Mouse (Mus musculus) hindbrain, embryonic 12.5 days (tissue): Measurements from ENCODE around the gene Fgd3. TPM values are rescaled to one million over a fixed set of nuclear protein-coding genes. Genes with fewer than 3 reads are reported as not detected.

Source experiments
- ATAC-seq: fragments of 200-750 bp; cut with Nextera tagmentation; 2 replicates; pipeline ENCODE4 v1.8.0; 2017; ENCODE audit warnings: moderate TSS enrichment; ENCODE audit not compliant: low FRiP score
- H3K27ac ChIP-seq: fragments of 300-500 bp; sonication (generic); 2 replicates; pipeline ENCODE4 v1.5.1; 2016; ENCODE audit warnings: mild to moderate bottlenecking
- H3K27me3 ChIP-seq: fragments of 300-500 bp; sonication (generic); 2 replicates; pipeline ENCODE4 v1.6.1; 2016; ENCODE audit warnings: mild to moderate bottlenecking
- H3K36me3 ChIP-seq: fragments of 300-500 bp; sonication (generic); 2 replicates; pipeline ENCODE4 v1.6.1; 2016; ENCODE audit warnings: mild to moderate bottlenecking
- H3K4me1 ChIP-seq: fragments of 300-500 bp; sonication (generic); 2 replicates; pipeline ENCODE4 v1.6.1; 2016
- H3K4me2 ChIP-seq: fragments of 300-500 bp; sonication (generic); replicated peaks from 2 replicates; pipeline ENCODE4 v1.6.1; 2016; ENCODE audit warnings: mild to moderate bottlenecking
- H3K4me3 ChIP-seq: fragments of 300-500 bp; sonication (generic); 2 replicates; pipeline ENCODE4 v1.5.1; 2016; ENCODE audit warnings: mild to moderate bottlenecking
- H3K9ac ChIP-seq: fragments of 300-500 bp; sonication (generic); 2 replicates; pipeline ENCODE4 v1.6.1; 2016; ENCODE audit warnings: mild to moderate bottlenecking, moderate library complexity
- H3K9me3 ChIP-seq: fragments of 300-500 bp; sonication (generic); replicated peaks from 2 replicates; pipeline ENCODE4 v1.6.1; 2016; ENCODE audit warnings: mild to moderate bottlenecking
- WGBS: fragments of 180-500 bp; shearing (Covaris S2); methylation state at CpG from one replicate; pipeline ENCODE4 v1.1.7; 2016; 5-methylcytosine and 5-hydroxymethylcytosine counted together
- polyA plus RNA-seq: library from polyadenylated mRNA; unstranded; fragments of >200 nt; fragmentation: Nextera tagmentation; extraction: Ambion mirVana; gene quantifications from 2 replicates; pipeline ENCODE4 v1.2.1, GENCODE M21; 2016

The Fgd3 gene
- polyA plus RNA-seq, 1 experiment from 2014 or later, result 1.1 TPM

GRCm38 (mm10) chr13:49353422-49353821 is 33.3 kb upstream of the Fgd3 start:
- H3K36me3 ChIP-seq, result no peaks in the 10 kb centered on the region
- H3K27ac ChIP-seq, result peak overlapping the region; percentile 49; the same call in 1 of the 2 replicates
- H3K9ac ChIP-seq, result no peak overlapping the region
- no peak overlapping the region for H3K4me3 ChIP-seq
- H3K4me2 ChIP-seq, result no peak overlapping the region
- no peaks in the 10 kb centered on the region for H3K9me3 ChIP-seq
- H3K27me3 ChIP-seq, result no peaks in the 10 kb centered on the region
- ATAC-seq, result no peak
- peaks cover 41% of the 10 kb centered on the region for H3K4me1 ChIP-seq

DNA sequence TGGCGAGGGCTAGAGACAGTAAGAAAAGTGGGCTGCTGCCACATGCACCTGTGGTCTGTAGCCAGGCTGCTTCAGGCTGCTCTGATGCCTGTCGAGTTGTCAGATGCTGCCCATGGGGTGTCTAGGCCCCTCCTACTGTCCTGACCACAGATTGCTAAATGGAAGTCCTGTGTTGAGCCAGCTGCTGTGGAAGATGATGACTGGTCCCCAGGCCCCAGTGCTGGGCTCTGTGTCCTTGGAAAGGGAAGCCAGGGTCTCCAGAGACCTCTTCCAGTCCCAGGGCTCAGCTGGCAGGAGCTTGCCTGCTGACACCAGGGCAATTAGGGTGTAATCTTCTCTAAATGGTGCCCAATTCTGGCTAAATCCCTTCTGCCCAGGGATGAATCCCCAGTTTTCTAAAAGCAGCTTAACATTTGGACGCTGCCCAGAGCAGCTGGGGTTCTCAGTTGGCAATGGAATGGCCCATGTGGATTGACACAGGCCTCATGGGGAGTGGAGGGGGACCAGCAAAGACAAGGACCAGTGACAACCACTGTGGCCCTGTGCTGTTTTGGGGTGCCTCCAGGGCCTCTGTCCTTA is 32.6 kb upstream of the Fgd3 start:
- no peaks in the 10 kb centered on the region for H3K36me3 ChIP-seq
- peak; percentile 84 for ATAC-seq

GRCm38 (mm10) chr13:49349836-49350505 is 29.9 kb upstream of the Fgd3 start:
- H3K4me2 ChIP-seq, result no peak overlapping the region
- no peaks in the 10 kb centered on the region for H3K9me3 ChIP-seq
- no peaks in the 10 kb centered on the region for H3K27me3 ChIP-seq
- peaks cover 55% of the 10 kb centered on the region for H3K4me1 ChIP-seq
- H3K36me3 ChIP-seq, result no peaks in the 10 kb centered on the region
- H3K27ac ChIP-seq, result no peak overlapping the region
- WGBS, result 95% methylated on average over 6 of the region's 6 CpGs
- H3K4me3 ChIP-seq, result no peak overlapping the region
- H3K9ac ChIP-seq, result no peak overlapping the region
- no peak for ATAC-seq

More for the DNA sequence above, 32.6 kb upstream of the Fgd3 start:
- no peak overlapping the region for H3K4me2 ChIP-seq
- no peaks in the 10 kb centered on the region for H3K9me3 ChIP-seq
- WGBS, result 44% methylated on average over 3 of the region's 3 CpGs
- no peak overlapping the region for H3K9ac ChIP-seq
- no peaks in the 10 kb centered on the region for H3K27me3 ChIP-seq
- H3K4me3 ChIP-seq, result no peak overlapping the region
- peaks cover 45% of the 10 kb centered on the region for H3K4me1 ChIP-seq
- H3K27ac ChIP-seq, result peak overlapping the region; percentile 49

DNA sequence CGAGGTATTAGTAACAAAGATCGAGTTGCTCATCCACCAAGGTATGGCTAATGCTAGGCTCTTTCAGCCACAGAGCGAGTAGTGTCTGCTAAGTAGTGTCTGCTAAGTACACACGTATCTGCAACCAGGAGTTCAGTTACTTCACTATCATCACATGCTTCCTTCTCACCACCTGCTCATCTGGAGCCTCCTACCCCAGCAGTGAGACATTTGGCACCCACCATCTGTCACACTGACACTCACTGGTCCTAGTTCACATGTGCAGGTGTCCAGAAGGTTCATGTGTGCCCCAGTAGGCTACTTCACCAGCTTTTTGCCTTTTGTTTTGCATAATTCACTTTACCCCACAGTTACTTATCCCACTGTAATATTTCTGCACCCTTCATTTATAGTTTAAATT is 29.2 kb upstream of the Fgd3 start:
- Histone ChIP-seq H3K27ac (no peak overlapping the region), H3K4me2 (no peak overlapping the region), H3K27me3 (no peaks in the 10 kb centered on the region), H3K9ac (no peak overlapping the region), H3K36me3 (no peaks in the 10 kb centered on the region), H3K9me3 (no peaks in the 10 kb centered on the region), H3K4me1 (peaks cover 61% of the 10 kb centered on the region), H3K4me3 (no peak overlapping the region)
- ATAC-seq, result no peak
- WGBS, result 95% methylated on average over 4 of the region's 4 CpGs

DNA sequence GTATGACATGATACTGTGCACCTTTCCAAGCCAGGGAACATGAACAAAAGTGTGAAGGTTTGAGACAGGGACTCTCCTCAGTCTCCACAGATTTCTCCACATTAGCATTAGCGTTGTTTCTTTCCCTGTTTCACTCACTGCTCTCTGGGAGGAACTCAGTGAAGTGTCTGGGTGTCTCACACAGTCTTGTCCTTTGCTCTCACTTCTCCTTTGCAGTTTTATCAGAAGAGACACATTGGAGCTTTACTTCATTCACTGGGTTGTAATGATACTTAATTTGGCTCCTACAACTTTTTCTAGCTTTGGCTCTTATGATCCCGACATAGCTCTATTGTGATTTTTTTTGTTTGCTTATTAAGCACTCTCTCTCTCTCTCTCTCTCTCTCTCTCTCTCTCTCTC is 28.4 kb upstream of the Fgd3 start:
- ATAC-seq, result no peak
- H3K4me1 ChIP-seq, result peaks cover 64% of the 10 kb centered on the region
- no peak overlapping the region for H3K9ac ChIP-seq
- no peaks in the 10 kb centered on the region for H3K27me3 ChIP-seq
- H3K9me3 ChIP-seq, result no peaks in the 10 kb centered on the region
- no peaks in the 10 kb centered on the region for H3K36me3 ChIP-seq
- no peak overlapping the region for H3K27ac ChIP-seq
- no peak overlapping the region for H3K4me2 ChIP-seq
- WGBS, result 94% methylated on average over 2 of the region's 2 CpGs
- H3K4me3 ChIP-seq, result no peak overlapping the region

DNA sequence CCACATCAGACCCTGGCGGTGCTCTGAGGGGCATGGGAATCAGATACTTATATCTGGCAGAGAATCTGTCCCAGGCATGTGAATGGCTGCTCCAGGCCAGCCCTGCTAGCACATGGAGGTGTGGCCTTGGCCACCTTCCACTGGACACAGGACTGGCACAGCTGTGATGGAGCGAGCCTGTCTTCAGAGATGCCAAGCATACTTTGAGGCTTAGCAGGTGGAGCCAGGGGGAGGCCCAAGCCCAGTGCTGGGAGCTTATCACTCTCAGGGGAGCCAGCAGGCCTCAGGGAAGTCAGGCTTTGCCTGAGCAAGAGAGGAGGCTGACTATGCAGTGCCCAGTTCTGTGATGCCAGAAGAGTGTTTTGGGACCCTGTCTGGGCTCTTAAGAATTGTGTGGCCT is 25.4 kb upstream of the Fgd3 start:
- H3K36me3 ChIP-seq, result no peaks in the 10 kb centered on the region
- peaks cover 59% of the 10 kb centered on the region for H3K4me1 ChIP-seq
- no peak overlapping the region for H3K27ac ChIP-seq
- H3K4me3 ChIP-seq, result no peak overlapping the region
- no peak overlapping the region for H3K9ac ChIP-seq
- ATAC-seq, result no peak
- no peak overlapping the region for H3K4me2 ChIP-seq
- no peaks in the 10 kb centered on the region for H3K27me3 ChIP-seq
- no peaks in the 10 kb centered on the region for H3K9me3 ChIP-seq
- 85% methylated on average over 2 of the region's 2 CpGs for WGBS

DNA sequence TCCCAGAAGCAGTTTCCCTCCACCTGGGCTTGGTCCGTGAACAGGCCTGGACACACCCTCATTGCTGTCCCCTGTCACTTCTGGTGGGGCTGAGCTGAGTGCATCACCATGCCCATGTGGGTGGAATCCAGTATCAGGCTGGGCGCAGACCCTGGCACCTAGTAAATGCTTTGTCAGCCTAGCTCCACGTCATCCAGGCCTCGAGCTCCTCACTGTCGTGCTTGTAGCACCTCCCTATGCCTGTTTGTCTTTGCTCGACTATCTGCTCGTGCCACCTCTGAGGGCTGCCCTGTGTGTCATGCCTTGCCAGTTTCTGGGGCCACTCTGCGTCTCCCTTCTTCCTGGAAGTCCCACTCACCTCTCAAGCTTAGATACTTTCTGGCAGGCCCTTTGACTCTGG is 24.5 kb upstream of the Fgd3 start:
- no peak for ATAC-seq
- H3K4me1 ChIP-seq, result peaks cover 66% of the 10 kb centered on the region
- 0 out of 2 replicates have a peak overlapping the region, but pooled peaks have one; percentile 3 for H3K4me3 ChIP-seq

GRCm38 (mm10) chr13:49342723-49343100 is 22.6 kb upstream of the Fgd3 start:
- no peaks in the 10 kb centered on the region for H3K9me3 ChIP-seq
- peak overlapping the region; percentile 81 for H3K9ac ChIP-seq
- ATAC-seq, result no peak
- no peak overlapping the region for H3K27ac ChIP-seq
- H3K4me2 ChIP-seq, result peak overlapping the region; percentile 72
- H3K27me3 ChIP-seq, result no peaks in the 10 kb centered on the region
- H3K4me1 ChIP-seq, result peaks cover 56% of the 10 kb centered on the region
- peak overlapping the region; percentile 75 for H3K4me3 ChIP-seq
- H3K36me3 ChIP-seq, result no peaks in the 10 kb centered on the region

More for the DNA sequence above, 24.5 kb upstream of the Fgd3 start:
- Histone ChIP-seq H3K9me3 (no peaks in the 10 kb centered on the region), H3K4me2 (peak overlapping the region; percentile 72), H3K27me3 (no peaks in the 10 kb centered on the region), H3K36me3 (no peaks in the 10 kb centered on the region), H3K27ac (no peak overlapping the region), H3K9ac (no peak overlapping the region)
- 81% methylated on average over 8 of the region's 8 CpGs for WGBS

DNA sequence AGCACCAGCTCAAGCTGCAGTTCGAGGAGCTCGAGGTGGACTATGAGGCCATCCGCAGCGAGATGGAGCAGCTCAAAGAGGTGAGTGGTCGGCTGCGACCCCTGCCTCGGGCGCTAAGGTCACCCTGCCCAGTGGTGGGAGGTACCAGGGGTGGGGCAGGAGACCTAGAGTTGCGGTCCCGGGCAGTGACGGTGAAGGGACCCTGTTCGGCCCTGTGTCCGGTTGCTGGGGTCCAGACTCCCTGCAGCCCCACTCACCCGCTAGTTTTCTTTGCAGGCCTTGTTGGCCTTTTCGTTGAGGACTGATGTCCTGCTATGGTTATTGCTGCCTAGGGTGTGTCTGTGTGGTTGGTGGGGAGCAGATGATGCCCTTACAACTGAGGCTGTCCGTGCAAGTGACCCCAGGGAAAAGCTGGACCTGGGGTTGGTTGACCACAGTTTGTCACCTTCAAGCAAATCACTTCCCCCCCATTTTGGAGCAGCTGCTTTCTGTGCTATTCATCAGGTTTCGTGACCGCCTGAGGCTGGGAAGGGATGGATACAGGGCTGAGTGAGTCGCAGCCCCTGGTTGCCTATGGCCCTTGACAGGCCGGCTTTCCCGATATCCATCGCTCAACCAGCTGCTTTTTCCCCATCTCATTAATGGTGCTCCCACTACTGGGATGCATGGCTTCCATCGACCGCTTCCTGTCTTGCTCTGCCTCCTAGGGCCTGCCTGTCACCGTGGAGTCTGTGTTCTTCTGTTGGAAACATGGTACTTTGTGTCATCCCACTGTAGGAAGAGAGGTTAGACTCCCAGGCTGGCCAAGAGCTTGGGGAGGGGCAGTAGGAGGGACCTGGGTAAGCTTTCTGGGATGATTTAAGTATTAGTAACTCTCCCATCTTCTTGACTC is 22.0 kb upstream of the Fgd3 start:
- ATAC-seq, result peak; percentile 33
- Histone ChIP-seq H3K27me3 (no peaks in the 10 kb centered on the region), H3K4me3 (peak overlapping the region; percentile 75), H3K36me3 (no peaks in the 10 kb centered on the region), H3K27ac (peak overlapping the region; percentile 72), H3K9me3 (no peaks in the 10 kb centered on the region), H3K9ac (peak overlapping the region; percentile 81), H3K4me1 (peaks cover 56% of the 10 kb centered on the region), H3K4me2 (peak overlapping the region; percentile 72)
- WGBS, result 9% methylated on average over 25 of the region's 25 CpGs

DNA sequence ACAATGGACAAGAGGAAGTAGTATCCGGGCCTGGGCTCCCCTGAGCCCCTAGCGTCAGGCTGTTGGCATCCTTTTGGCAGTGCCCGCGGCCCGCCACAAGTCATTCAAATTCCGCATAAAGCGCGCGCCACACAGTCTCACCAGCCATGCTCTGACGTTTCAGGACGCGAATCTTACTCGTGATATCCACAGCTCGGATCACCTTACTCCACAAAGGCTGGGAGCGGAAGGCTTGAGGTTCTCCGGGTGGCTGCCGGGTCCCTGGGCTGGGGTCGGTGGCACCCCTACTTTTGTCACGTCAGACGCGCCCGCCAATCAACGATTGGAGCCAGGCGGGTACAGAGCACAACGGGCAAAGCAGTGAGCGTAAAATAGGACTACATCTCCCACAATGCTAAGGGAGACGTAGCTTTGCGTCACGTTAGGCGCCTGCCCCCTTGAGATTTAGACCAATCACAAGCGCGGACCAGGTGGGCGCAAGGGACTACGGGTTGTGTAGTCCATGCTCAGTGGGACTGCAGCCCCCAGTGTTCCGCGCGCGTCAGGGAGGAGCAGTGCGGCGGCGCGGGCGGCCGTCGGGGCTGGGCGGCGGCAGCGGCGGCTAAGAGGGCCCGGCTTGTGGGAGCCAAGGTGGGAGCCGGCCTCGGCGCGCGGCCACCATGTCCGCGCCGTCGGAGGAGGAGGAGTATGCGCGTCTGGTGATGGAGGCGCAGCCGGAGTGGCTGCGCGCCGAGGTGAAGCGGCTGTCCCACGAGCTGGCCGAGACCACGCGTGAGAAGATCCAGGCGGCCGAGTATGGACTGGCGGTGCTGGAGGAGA is 21.1 kb upstream of the Fgd3 start, which contains the start of gene Bicd2:
Gene Bicd2, plus strand, starts transcription at position 574 of the 819 bp plus-strand sequence.
- Histone ChIP-seq H3K27me3 (no peaks in the 10 kb centered on the region), H3K4me2 (peak within 1 kb of the TSS; percentile 74), H3K27ac (peak within 1 kb of the TSS; percentile 88), H3K9ac (peak within 1 kb of the TSS; percentile 81), H3K36me3 (no peaks in the 10 kb centered on the region), H3K4me1 (peaks cover 51% of the 10 kb centered on the region), H3K4me3 (peak within 1 kb of the TSS; percentile 75), H3K9me3 (no peaks in the 10 kb centered on the region)
- ATAC-seq, result peak; percentile 99
- under 1% methylated on average over 74 of the region's 74 CpGs for WGBS

GRCm38 (mm10) chr13:49338893-49339546 is 18.9 kb upstream of the Fgd3 start:
- Histone ChIP-seq H3K36me3 (no peaks in the 10 kb centered on the region), H3K4me2 (no peak overlapping the region), H3K4me1 (peaks cover 30% of the 10 kb centered on the region), H3K27me3 (no peaks in the 10 kb centered on the region), H3K4me3 (no peak overlapping the region), H3K27ac (no peak overlapping the region), H3K9me3 (no peaks in the 10 kb centered on the region), H3K9ac (no peak overlapping the region)
- no peak for ATAC-seq
- 80% methylated on average over 7 of the region's 7 CpGs for WGBS
